Mouse (Mus musculus) limb, embryonic 15.5 days (tissue): ENCODE measurements around the gene Fam189a1. TPM values are rescaled to one million over a fixed set of nuclear protein-coding genes. Genes with fewer than 3 reads are reported as not detected.
A peak's percentile ranks its signal among the peaks of the same experiment; 100 is the strongest.

Source experiments
- ATAC-seq: fragments of 200-750 bp; cut with Nextera tagmentation; 2 replicates; pipeline ENCODE4 v1.8.0; 2017; ENCODE audit warnings: low read depth, moderate TSS enrichment; ENCODE audit not compliant: insufficient number of reproducible peaks, low FRiP score, low TSS enrichment
- H3K27ac ChIP-seq: fragments of 300-500 bp; sonication (generic); 2 replicates; pipeline ENCODE4 v1.5.1; 2015; ENCODE audit warnings: moderate library complexity, mild to moderate bottlenecking, inconsistent platforms
- H3K27me3 ChIP-seq: fragments of 300-500 bp; sonication (generic); 2 replicates; pipeline ENCODE4 v1.6.1; 2015; ENCODE audit warnings: inconsistent platforms
- H3K36me3 ChIP-seq: fragments of 300-500 bp; sonication (generic); 2 replicates; pipeline ENCODE4 v1.6.1; 2015; ENCODE audit warnings: inconsistent platforms
- H3K4me1 ChIP-seq: fragments of 300-500 bp; sonication (generic); 2 replicates; pipeline ENCODE4 v1.6.1; 2015; ENCODE audit warnings: inconsistent platforms
- H3K4me2 ChIP-seq: fragments of 300-500 bp; sonication (generic); 2 replicates; pipeline ENCODE4 v1.6.1; 2015; ENCODE audit warnings: mild to moderate bottlenecking, inconsistent platforms
- H3K4me3 ChIP-seq: fragments of 300-500 bp; sonication (generic); 2 replicates; pipeline ENCODE4 v1.5.1; 2015; ENCODE audit warnings: mild to moderate bottlenecking, inconsistent platforms
- H3K9ac ChIP-seq: fragments of 300-500 bp; sonication (generic); 2 replicates; pipeline ENCODE4 v1.6.1; 2015; ENCODE audit warnings: inconsistent platforms
- H3K9me3 ChIP-seq: fragments of 300-500 bp; sonication (generic); 2 replicates; pipeline ENCODE4 v1.6.1; 2016; ENCODE audit warnings: inconsistent platforms
- WGBS: fragments of 180-500 bp; shearing (Covaris S2); methylation state at CpG from one replicate; pipeline ENCODE4 v1.1.7; 2015; 5-methylcytosine and 5-hydroxymethylcytosine counted together
- polyA plus RNA-seq: library from polyadenylated mRNA; unstranded; fragments of >200 nt; fragmentation: Nextera tagmentation; extraction: Ambion mirVana; gene quantifications from 2 replicates; pipeline ENCODE4 v1.2.1, GENCODE M21; 2015

Fam189a1 gene
- 3.8 and 4.9 TPM in 2 replicates for polyA plus RNA-seq

DNA sequence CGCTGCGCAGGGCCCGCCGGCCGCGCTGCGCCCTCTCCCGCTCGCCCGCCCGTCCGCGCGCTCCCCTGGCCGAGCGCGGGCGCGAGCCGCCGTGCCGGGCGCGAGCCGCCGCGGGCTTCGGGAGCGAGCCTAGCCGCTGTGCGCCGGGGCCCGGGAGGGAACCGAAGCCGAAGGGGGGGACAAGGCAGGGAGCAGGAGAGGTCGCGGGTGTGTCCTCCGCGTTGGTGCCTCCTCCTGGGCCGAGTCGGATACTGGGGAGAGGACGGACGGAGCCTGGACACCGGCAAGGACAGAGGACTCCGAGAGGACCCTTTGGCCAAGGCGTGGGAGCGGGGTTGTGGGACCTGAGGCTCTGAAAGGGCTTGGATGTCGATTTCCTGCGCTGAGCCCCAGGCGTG, at the start of gene Fam189a1:
Gene Fam189a1 (minus strand): TSS at position 57 of the 398 bp plus-strand sequence.
- peak; percentile 64; the same call in 1 of the 2 replicates for ATAC-seq
- Histone ChIP-seq H3K9ac (peak within 1 kb of the TSS; percentile 62), H3K9me3 (no peaks in the 10 kb centered on the region), H3K4me3 (peak within 1 kb of the TSS; percentile 65), H3K4me2 (peak within 1 kb of the TSS; percentile 96), H3K4me1 (peaks cover 13% of the 10 kb centered on the region), H3K27me3 (peaks cover 43% of the 10 kb centered on the region), H3K27ac (peak within 1 kb of the TSS; percentile 72), H3K36me3 (no peaks in the 10 kb centered on the region)
- 1% methylated on average over 36 of the region's 50 CpGs for WGBS

DNA sequence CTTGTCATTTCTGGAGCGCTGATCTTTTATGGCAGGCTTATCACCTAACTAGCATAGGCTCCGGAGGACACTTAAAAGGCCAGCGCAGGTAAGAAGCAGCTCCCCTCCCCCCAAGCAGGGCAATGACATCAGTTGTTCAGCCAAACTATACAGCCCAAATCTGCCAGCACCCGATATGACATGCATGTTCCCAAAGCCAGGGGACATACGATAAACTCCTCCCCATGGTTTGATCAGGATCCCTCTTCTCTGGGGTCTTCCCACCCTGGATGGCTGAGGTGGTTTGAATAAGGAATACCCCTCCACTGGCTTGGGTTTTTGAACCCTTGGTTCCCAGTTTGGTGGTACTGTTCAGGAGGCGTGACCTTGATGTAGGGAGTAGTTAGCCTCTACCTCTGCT, 49.7 kb upstream of the Fam189a1 start:
- Histone ChIP-seq H3K9me3 (no peaks in the 10 kb centered on the region), H3K9ac (no peak overlapping the region), H3K4me3 (no peak overlapping the region), H3K36me3 (no peaks in the 10 kb centered on the region), H3K4me2 (no peak overlapping the region), H3K4me1 (no peaks in the 10 kb centered on the region), H3K27ac (no peak overlapping the region), H3K27me3 (no peaks in the 10 kb centered on the region)
- no peak for ATAC-seq
- WGBS, result 77% methylated on average over 6 of the region's 6 CpGs

DNA sequence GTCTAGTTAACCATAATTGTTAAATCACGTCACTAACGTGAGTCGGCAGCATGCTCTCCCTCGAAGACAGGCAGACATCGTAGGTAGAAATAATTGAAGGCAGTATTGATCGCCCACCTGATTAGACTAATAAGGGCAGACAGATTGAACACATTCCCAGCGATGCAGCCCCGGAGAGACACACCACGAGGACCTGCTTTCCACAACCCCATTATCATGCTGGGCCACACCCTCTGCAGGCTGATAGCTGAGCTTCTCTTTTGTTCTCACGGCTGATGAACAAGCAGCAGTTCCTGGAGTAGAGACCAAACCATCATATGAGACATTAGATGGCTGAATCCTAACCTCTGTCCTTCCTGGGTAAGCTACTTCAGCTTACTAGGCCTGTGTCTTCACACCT, 46.3 kb upstream of the Fam189a1 start:
- no peaks in the 10 kb centered on the region for H3K4me1 ChIP-seq
- no peak overlapping the region for H3K27ac ChIP-seq
- no peak overlapping the region for H3K4me2 ChIP-seq
- no peaks in the 10 kb centered on the region for H3K27me3 ChIP-seq
- H3K36me3 ChIP-seq, result no peaks in the 10 kb centered on the region
- 82% methylated on average over 10 of the region's 10 CpGs for WGBS
- H3K4me3 ChIP-seq, result no peak overlapping the region
- H3K9me3 ChIP-seq, result no peaks in the 10 kb centered on the region
- ATAC-seq, result no peak
- no peak overlapping the region for H3K9ac ChIP-seq

DNA sequence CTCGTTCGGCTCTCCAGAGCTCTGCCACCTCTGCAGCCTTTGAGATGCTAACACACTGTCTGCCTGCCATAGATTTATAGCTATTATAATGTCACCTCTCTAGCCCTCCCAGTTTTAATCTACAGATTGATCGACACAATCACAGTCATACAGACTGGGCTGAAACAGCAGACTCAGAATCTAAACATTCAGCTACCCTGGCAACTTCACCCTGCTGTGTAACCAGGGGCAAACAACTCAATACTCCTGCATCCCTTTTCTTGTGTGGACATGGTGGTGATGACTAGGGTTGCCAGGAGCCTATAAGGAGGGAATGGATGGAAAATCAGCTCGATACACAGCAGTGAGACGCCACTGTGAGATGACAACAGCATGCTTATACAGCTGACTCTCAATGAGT, 24.3 kb upstream of the Fam189a1 start:
- H3K4me2 ChIP-seq, result no peak overlapping the region
- no peaks in the 10 kb centered on the region for H3K27me3 ChIP-seq
- no peak overlapping the region for H3K9ac ChIP-seq
- H3K4me1 ChIP-seq, result no peaks in the 10 kb centered on the region
- 60% methylated on average over 5 of the region's 5 CpGs for WGBS
- H3K36me3 ChIP-seq, result no peaks in the 10 kb centered on the region
- no peak overlapping the region for H3K27ac ChIP-seq
- no peak for ATAC-seq
- no peaks in the 10 kb centered on the region for H3K9me3 ChIP-seq
- H3K4me3 ChIP-seq, result no peak overlapping the region

DNA sequence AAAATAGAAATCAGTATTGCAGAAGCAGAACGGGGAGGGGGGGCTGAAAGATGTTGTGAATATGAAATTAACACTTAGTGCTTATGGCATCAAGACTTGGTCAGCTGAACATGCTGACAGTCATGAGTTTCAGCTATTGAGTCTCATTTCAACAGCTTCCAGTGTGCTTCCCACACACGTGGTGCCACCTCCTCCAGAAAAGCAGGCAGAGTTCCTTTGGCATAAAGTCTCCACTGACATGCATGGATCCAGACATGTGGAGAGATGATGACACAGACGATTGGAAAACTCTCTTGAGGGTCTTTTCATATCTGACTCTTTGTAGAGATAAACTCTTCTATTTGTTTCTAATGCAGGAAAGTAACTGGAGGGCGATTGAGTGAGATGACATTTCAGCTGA, 14.4 kb upstream of the Fam189a1 start:
- Histone ChIP-seq H3K9me3 (no peaks in the 10 kb centered on the region), H3K27ac (no peak overlapping the region), H3K36me3 (no peaks in the 10 kb centered on the region), H3K27me3 (no peaks in the 10 kb centered on the region), H3K4me3 (no peak overlapping the region), H3K4me2 (no peak overlapping the region), H3K4me1 (no peaks in the 10 kb centered on the region), H3K9ac (no peak overlapping the region)
- ATAC-seq, result no peak
- 81% methylated on average over 4 of the region's 4 CpGs for WGBS

DNA sequence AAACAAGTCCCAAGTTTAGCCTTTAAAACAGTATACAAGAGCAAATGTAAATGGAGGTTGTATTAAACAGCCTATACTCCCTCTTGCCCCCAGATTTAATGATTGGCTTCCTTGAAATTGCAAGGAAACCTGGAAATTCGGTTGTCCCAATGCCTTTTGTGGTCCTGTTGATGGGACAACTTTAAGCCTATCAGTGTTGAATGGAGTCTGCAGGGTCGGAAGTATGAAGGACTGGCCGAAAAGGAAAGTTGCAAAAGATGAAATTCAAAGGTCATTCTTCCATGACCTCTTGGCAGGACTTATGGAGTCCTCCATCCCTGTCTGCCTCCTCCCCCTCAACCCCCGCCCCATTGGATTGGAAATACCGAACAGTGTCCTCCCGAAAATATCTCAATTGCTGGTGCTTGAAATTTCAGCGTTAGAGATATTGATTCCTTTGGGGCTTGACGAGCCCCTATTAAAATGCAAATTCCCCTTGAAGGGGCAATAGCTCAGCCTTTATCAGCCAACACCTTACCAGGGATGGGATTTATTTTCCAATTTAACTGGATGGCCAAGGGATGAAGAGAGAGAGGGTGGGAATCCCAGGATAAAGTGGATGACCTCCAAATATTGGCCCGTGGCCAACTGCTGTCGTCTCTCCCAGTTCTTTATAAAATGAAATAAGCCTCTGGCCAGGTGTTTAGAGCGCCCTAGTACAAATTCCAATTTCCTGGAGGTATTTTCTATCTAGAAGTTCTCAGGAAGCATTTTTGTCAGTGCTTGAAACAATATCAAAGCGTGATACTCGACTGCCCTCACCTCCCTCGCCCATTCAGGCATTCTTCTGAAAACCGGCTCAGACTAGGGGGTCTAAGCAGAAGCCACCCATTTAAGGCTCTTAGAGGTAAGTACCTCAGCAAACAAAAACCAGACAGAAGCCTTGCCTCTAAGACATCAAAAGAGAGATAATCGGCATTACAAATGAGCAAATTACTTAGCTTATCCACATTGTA, 958 bp upstream of the Fam189a1 start:
- Histone ChIP-seq H3K4me2 (peak overlapping the region; percentile 96), H3K27me3 (peaks cover 39% of the 10 kb centered on the region), H3K4me1 (peaks cover 13% of the 10 kb centered on the region), H3K9ac (no peak overlapping the region), H3K36me3 (no peaks in the 10 kb centered on the region), H3K4me3 (peak overlapping the region; percentile 65), H3K9me3 (no peaks in the 10 kb centered on the region), H3K27ac (no peak overlapping the region)
- no peak for ATAC-seq
- whole genome bisulfite sequencing, result 12% methylated on average over 16 of the region's 16 CpGs

DNA sequence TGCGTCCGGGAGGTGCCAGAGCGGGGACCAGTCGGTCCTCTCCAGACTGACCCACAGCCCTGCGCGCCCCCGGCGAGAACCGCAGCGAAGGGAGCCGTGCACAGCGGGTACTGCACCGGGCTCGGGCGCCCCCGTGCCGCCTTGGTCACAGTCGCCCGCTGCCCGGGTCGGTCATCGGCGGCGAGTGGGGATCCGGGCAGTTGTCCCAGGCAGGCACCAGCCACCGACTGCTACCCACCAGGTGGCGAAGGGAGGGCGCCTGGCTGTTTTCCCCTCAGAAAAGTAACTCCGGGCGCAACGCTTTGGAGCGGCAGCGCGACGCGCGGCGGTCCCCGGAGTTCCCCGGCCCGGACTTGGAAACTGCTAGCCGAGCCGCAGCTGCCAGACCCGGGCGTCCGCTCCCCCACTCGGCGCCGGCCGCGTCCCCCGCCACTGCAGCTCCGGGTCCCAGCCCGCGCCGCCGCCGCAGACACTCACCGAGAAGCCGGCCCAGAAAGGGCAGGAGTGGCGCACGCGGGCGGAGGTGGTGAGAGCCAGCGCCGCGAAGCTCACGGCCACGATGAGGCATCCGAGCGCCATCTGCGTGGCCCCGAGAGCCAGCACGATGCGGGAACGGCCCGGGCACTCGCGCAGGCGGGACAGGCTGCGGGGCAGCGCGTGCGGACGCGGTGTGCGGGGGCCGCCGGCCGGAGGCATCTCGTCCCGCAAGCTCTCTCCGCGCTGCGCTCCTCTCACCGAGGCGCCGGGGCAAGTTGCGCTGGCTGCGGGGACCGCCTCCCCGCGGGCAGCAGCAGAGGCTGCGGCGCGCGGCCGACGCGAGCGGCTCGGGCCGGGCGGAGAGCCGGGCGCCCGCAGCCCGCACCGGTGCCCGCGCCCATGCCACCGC, 499 bp downstream of the Fam189a1 start:
- peak overlapping the region; percentile 72 for H3K27ac ChIP-seq
- no peaks in the 10 kb centered on the region for H3K9me3 ChIP-seq
- peak overlapping the region; percentile 65 for H3K4me3 ChIP-seq
- peaks cover 44% of the 10 kb centered on the region for H3K27me3 ChIP-seq
- WGBS, result under 1% methylated on average over 100 of the region's 122 CpGs
- H3K9ac ChIP-seq, result peak overlapping the region; percentile 62
- peak overlapping the region; percentile 96 for H3K4me2 ChIP-seq
- H3K36me3 ChIP-seq, result no peaks in the 10 kb centered on the region
- H3K4me1 ChIP-seq, result peaks cover 13% of the 10 kb centered on the region
- ATAC-seq, result peak; percentile 69; the same call in 1 of the 2 replicates

DNA sequence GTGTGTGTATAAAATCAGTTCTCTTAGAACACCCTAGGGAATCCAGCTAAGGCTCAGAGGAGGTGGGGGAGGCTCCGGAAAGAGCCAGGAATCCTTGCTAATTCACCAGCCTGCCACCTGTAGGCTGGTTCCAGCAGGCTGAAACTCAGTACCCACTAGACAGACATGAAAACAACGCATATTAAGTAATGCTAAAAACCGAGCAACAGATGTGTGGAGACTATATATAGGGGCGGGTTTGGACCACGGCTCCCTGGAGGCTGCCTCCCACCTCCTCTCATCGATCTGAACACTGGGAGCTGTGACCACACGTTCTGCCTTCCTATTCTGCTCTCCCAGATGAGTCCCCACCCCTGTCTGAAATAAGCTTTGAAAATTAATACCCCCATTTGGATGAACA, 1.8 kb downstream of the Fam189a1 start:
- H3K4me2 ChIP-seq, result peak overlapping the region; percentile 96

DNA sequence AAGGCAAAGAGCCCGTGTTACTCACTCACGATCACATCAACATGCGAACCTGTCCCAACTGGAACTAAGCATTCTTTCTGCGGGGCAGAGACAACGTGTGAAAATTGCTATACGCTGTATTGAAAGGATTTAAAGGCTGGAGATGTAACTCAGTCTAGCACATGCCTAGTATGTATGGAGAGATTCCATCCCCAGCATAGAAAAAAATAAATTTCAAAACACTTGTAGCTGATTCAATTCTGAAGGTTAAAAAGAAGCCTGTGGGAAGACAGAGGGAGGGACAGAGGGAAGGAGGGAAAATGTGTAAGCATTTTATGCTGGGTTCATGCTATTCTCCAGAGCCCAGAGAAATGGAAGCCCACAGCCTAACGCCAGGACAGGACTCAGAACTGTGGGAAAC, 2.5 kb downstream of the Fam189a1 start:
- Histone ChIP-seq H3K4me1 (peaks cover 13% of the 10 kb centered on the region), H3K36me3 (no peaks in the 10 kb centered on the region), H3K27me3 (peaks cover 44% of the 10 kb centered on the region), H3K9ac (no peak overlapping the region), H3K4me2 (no peak overlapping the region), H3K9me3 (no peaks in the 10 kb centered on the region), H3K27ac (no peak overlapping the region), H3K4me3 (no peak overlapping the region)
- ATAC-seq, result no peak
- WGBS, result 63% methylated on average over 7 of the region's 7 CpGs

More for the DNA sequence above, 1.8 kb downstream of the Fam189a1 start:
- Histone ChIP-seq H3K4me3 (peak overlapping the region; percentile 12), H3K9me3 (no peaks in the 10 kb centered on the region), H3K36me3 (no peaks in the 10 kb centered on the region), H3K4me1 (peaks cover 13% of the 10 kb centered on the region), H3K27me3 (peaks cover 44% of the 10 kb centered on the region), H3K27ac (no peak overlapping the region), H3K9ac (no peak overlapping the region)
- 4% methylated on average over 7 of the region's 7 CpGs for WGBS
- no peak for ATAC-seq

DNA sequence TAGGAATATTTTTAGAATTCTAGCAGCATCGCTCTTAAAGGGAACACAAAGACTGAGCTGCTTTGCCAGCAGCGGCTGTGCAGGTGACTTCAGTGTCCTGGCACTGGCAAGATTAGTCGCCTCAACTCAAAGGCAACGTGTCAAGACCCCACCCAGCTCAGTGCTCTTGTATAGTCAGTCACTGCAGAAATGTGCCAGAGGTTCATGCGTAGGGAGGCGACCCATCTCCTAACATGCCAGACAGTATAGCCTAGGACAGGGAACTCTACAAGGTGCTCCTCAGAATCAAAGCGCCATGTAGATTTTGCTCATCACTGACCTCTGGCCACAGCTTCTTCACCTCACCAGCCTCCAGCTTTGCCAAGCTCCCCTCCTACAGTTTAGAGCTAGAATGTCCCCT, 4.8 kb downstream of the Fam189a1 start:
- Histone ChIP-seq H3K36me3 (no peaks in the 10 kb centered on the region), H3K27me3 (peaks cover 27% of the 10 kb centered on the region), H3K9ac (no peak overlapping the region), H3K4me3 (no peak overlapping the region), H3K9me3 (no peaks in the 10 kb centered on the region), H3K27ac (no peak overlapping the region), H3K4me2 (no peak overlapping the region), H3K4me1 (peaks cover 7% of the 10 kb centered on the region)
- no peak for ATAC-seq
- WGBS, result 84% methylated on average over 7 of the region's 7 CpGs

DNA sequence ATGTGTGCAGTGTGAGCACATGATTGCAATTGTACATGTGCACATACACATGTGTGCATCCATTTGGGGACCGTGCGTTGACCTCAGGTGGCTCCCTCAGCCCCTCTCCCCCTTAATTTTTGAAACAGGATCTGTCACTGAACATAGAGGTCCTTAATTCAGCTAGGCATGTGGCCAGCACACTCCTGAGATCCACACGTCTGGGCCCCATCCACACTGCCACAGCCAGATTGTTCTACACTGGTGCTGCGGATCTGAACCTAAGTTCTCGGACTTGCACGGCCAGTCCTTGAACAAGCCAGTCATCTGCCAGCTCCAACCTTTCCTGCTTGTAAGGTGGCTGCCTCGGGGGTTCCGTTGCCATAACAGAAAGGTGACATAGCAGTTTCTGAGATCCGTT, 7.3 kb downstream of the Fam189a1 start:
- H3K27ac ChIP-seq, result no peak overlapping the region
- no peak overlapping the region for H3K4me3 ChIP-seq
- peaks cover 8% of the 10 kb centered on the region; the same call in 1 of the 2 replicates for H3K27me3 ChIP-seq
- no peak overlapping the region for H3K9ac ChIP-seq
- no peaks in the 10 kb centered on the region for H3K9me3 ChIP-seq
- WGBS, result 75% methylated on average over 9 of the region's 9 CpGs
- H3K36me3 ChIP-seq, result no peaks in the 10 kb centered on the region
- ATAC-seq, result no peak
- H3K4me2 ChIP-seq, result no peak overlapping the region
- no peaks in the 10 kb centered on the region for H3K4me1 ChIP-seq
